Mouse (Mus musculus) E14TG2a.4 (cell line): ENCODE data around the gene Wipf1.

Experiments
- H3K27me3 ChIP-seq: 2 replicates; pipeline ENCODE4 v1.6.1; 2014; ENCODE audit warnings: low read length, control low read depth; ENCODE audit not compliant: insufficient read depth
- H3K36me3 ChIP-seq: 2 replicates; pipeline ENCODE4 v1.6.1; 2014; ENCODE audit warnings: low read length, control low read depth; ENCODE audit not compliant: insufficient read depth
- H3K4me1 ChIP-seq: replicated peaks from 2 replicates; pipeline ENCODE4 v1.6.1; 2014; ENCODE audit warnings: low read depth, low read length, control low read depth
- H3K4me3 ChIP-seq: replicated peaks from 2 replicates; pipeline ENCODE4 v1.5.1; 2014; ENCODE audit warnings: mild to moderate bottlenecking, low read length
- H3K9me3 ChIP-seq: 2 replicates; pipeline ENCODE4 v1.6.1; 2014; ENCODE audit warnings: low read length, control low read depth
- CTCF ChIP-seq: conservative IDR thresholded peaks from 2 replicates; pipeline ENCODE4 v1.5.1; 2014; ENCODE audit warnings: low read length
- NANOG ChIP-seq: IDR thresholded peaks from 2 replicates; pipeline ENCODE4 v1.6.1; 2014; ENCODE audit warnings: borderline replicate concordance, low read length, mixed read lengths
- POU5F1 ChIP-seq: IDR thresholded peaks from 2 replicates; pipeline ENCODE4 v1.6.1; 2014; ENCODE audit warnings: low read length, borderline replicate concordance

Wipf1 gene

DNA sequence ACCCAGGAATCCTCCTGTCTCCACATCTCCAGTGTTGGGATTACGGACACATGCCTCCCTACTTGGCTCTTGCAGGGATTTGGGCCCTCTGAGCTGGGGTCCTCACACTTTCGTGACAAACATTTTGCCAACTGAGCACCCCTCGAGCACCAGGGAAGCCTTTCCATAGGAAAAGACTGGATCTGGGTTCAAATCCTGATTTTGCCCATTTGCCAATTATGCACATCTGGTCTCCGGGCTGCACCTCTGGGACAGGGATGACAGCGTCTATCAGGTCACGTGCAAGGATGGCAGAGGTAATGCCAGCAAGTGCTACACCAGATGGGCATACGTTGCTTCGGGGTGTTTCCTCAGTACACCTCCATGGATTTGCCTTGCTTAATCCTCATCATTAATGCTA is 119.5 kb downstream of the Wipf1 start:
- Histone ChIP-seq H3K36me3 (no peaks in the 10 kb centered on the region), H3K4me3 (no peak overlapping the region), H3K9me3 (no peaks in the 10 kb centered on the region), H3K4me1 (no peaks in the 10 kb centered on the region), H3K27me3 (no peaks in the 10 kb centered on the region)
- TF ChIP-seq CTCF (no peak), POU5F1 (no peak), NANOG (no peak)

DNA sequence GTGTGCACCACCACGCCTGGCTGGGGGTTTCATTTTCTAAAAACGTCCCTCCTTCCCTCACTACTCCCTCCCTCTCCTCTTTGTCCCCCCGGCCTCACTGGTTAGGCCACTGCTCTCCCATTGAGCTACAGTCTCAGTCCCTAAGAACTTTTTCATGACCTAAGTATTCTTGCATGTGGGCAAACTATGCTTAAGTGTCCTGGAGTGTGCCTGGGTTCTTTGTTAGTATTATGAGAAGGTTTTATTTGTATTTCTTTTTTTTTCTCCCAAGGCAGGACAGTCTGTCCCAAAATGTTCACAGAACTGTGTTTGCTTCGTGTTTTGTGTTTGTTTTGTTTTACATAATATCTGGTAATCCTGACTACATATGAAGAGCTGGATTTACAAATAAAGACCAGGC is 121.9 kb downstream of the Wipf1 start:
- TF ChIP-seq NANOG (no peak), POU5F1 (no peak), CTCF (no peak)
- no peaks in the 10 kb centered on the region for H3K9me3 ChIP-seq
- H3K27me3 ChIP-seq, result no peaks in the 10 kb centered on the region
- no peaks in the 10 kb centered on the region for H3K4me1 ChIP-seq
- H3K4me3 ChIP-seq, result no peak overlapping the region
- no peaks in the 10 kb centered on the region for H3K36me3 ChIP-seq

DNA sequence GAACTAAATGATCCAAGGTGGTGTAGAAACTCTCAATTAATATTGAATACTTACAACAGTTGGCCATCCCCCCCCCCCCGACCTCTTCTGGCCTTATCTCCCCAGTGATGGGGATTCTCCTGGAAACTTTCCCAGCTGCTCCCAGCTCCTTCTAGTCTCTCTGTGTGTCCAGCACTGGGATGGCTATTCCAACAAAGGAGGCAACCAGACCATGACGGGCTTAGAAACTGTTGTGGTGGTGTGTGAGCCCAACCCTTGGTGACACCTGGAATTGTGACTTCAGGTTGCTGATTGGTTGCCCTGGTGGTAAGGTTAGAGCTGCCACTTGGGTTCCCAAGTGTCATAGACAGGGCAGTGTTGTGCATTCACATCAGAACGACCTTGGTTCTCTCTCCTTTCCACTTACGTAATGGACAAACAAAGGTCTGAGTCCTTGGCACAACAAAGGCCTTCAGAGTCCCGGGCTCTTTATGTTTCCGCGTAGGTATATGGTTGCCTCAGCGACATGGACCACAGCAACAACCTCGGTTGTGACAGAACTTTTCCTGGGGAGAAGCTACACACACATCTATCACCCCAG is 123.1 kb downstream of the Wipf1 start:
- no peaks in the 10 kb centered on the region for H3K4me1 ChIP-seq
- no peaks in the 10 kb centered on the region for H3K36me3 ChIP-seq
- no peaks in the 10 kb centered on the region for H3K9me3 ChIP-seq
- no peaks in the 10 kb centered on the region for H3K27me3 ChIP-seq
- no peak for TF ChIP-seq NANOG
- no peak for TF ChIP-seq POU5F1
- TF ChIP-seq CTCF, result no peak
- no peak overlapping the region for H3K4me3 ChIP-seq

DNA sequence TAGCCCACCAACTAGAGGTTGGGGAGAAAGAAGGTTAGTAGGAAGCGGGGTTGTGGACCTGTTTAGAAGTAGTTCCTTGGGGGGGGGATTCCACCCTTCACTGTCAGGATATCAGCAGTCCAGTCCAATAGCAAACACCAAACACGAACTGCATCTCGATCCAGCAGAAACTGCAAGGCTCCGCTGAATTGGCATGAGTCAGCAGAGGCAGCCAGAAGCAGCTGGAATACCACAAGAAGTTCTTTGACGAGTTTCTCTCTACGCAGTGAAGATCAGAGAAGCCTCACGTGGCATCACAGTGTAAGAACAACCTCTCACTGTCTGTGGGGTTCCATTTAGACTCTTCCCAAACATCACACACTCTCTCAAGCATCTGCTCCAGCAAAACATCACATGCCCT is 124.6 kb downstream of the Wipf1 start:
- H3K27me3 ChIP-seq, result no peaks in the 10 kb centered on the region
- H3K9me3 ChIP-seq, result no peaks in the 10 kb centered on the region
- no peak overlapping the region for H3K4me3 ChIP-seq
- no peaks in the 10 kb centered on the region for H3K4me1 ChIP-seq
- TF ChIP-seq NANOG (no peak), POU5F1 (no peak)
- H3K36me3 ChIP-seq, result no peaks in the 10 kb centered on the region

DNA sequence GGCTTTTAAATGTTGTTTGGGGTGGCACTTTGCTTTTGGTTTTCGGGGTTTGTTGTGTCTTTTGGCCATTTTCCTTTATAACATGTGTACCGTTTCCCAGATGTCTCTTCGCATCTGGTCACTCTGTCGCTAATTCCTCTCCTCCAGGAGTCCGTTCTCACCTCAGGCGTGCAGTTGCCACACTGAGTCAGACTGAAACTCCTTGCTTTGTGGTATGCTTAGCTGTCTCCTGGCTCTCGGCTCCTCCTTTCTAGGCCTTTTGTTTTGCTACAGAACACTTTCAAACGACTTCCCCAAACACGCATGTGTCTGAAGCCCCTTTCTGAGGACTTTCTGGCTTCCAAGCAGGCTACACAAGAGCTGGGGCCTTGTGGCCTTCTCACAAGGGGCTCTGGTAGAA is 125.1 kb downstream of the Wipf1 start:
- Histone ChIP-seq H3K27me3 (no peaks in the 10 kb centered on the region), H3K4me3 (no peak overlapping the region), H3K9me3 (no peaks in the 10 kb centered on the region), H3K36me3 (no peaks in the 10 kb centered on the region), H3K4me1 (no peaks in the 10 kb centered on the region)
- TF ChIP-seq CTCF (no peak), NANOG (no peak), POU5F1 (no peak)

DNA sequence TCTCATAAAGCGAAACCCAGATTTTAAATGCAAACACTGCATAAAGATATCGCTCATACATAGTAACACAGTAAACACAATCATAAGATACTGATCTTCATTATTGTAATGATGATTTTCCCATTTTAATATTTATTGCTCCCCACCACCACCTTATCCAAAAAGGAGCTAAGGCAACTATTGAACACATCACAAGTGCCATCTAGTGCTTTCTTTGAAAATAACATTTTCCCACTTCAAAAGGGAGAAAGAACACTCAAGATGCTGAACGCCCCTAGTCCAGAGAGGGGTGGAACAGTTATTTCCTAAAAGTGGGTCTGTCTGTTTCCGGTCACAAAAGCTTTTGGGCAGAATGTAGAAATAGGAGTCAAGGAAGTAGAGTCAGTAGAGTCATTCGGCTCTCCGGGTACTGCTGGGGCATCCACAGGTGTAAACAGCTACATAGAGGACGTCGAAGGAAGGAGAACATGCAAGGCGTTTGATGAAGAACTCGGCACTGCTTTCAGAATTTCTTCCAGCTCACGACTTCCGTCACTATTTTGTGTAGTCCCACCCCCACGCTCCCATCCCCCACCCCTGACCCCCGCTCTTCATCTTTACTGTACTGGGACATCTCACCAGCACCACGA is 126.0 kb downstream of the Wipf1 start:
- Histone ChIP-seq H3K27me3 (no peaks in the 10 kb centered on the region), H3K4me3 (no peak overlapping the region), H3K36me3 (no peaks in the 10 kb centered on the region), H3K9me3 (no peaks in the 10 kb centered on the region), H3K4me1 (no peaks in the 10 kb centered on the region)
- TF ChIP-seq POU5F1, result no peak
- TF ChIP-seq NANOG, result no peak
- no peak for TF ChIP-seq CTCF

DNA sequence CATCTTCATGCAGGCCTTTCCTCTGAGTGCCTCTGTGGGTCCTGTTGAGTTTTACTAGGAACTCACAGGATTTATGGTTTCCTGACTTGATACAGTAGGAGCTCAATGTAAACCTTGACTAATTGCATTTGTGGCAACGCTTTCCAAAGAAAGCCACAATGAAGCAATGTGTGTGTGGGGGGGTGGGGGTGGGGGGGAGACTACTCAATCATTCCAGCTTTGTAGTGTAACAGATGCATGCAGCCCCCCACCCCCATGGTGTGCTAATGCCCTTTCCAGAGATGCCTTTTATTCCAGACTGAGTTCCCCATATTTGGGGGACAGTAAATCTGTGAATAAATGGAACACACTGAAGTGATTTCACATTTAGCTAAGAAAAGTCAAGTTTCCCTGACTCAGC is 127.8 kb downstream of the Wipf1 start:
- H3K27me3 ChIP-seq, result no peaks in the 10 kb centered on the region
- H3K9me3 ChIP-seq, result peaks cover 7% of the 10 kb centered on the region
- H3K36me3 ChIP-seq, result no peaks in the 10 kb centered on the region
- no peaks in the 10 kb centered on the region for H3K4me1 ChIP-seq
- TF ChIP-seq POU5F1 (no peak), NANOG (no peak), CTCF (no peak)
- H3K4me3 ChIP-seq, result no peak overlapping the region

DNA sequence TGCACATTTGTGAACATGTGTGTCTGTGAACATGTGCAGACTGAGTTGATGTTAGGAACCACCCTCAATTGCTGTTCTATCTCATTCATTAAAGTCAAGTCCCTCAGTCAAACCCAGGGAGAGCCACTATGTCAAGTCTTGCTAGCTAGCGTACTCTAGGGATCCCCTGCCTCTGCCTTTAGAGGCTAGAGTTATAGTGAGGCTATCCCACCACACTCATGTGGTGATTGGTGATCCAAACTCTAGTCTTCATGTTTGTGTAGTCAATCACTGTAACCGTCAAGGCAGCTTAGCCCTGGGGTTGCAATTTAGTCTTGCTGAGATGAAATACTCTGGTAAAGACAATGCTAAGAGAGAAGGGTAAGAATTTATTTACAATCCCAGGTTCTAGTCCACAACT is 132.1 kb downstream of the Wipf1 start:
- Histone ChIP-seq H3K9me3 (peaks cover 7% of the 10 kb centered on the region), H3K36me3 (no peaks in the 10 kb centered on the region), H3K4me3 (no peak overlapping the region), H3K27me3 (no peaks in the 10 kb centered on the region), H3K4me1 (peaks cover 8% of the 10 kb centered on the region)
- TF ChIP-seq POU5F1 (no peak), CTCF (no peak), NANOG (no peak)

DNA sequence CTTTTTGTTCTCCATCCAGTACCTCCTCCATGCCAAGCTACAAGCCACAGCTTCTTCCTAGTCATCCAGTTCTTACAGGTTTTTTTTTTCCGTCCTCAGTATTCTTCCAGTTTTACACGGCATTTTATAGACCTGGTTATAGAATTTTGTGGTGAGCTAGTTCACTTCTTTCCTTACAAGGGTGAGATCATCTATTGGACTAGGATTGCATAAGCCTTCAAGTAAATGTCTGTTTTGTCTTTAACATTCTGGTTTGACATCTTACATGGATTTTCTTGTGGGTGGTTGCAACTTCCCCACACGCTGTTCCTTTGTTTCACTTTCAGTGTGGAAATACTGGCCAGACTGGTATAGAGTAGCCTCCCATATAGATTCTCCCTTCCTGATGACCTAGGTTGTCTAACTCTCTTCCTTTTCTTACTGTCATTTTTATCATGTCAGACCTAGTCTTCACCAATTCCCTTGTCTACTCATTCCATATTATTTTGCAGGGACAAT is 132.7 kb downstream of the Wipf1 start:
- H3K36me3 ChIP-seq, result no peaks in the 10 kb centered on the region

More for the DNA sequence above, 132.7 kb downstream of the Wipf1 start:
- Histone ChIP-seq H3K27me3 (no peaks in the 10 kb centered on the region), H3K9me3 (peaks cover 7% of the 10 kb centered on the region), H3K4me3 (no peak overlapping the region), H3K4me1 (peaks cover 8% of the 10 kb centered on the region)
- TF ChIP-seq NANOG (no peak), CTCF (no peak), POU5F1 (no peak)
